Mouse (Mus musculus): Measurements from ENCODE around the gene Ccdc160. TPM values are rescaled to one million over a fixed set of nuclear protein-coding genes. Genes with fewer than 3 reads are reported as not detected.
A peak's percentile ranks its signal among the peaks of the same experiment; 100 is the strongest.

The Ccdc160 gene
- not detected in 2 replicates for polyA plus RNA-seq (2012; rRNA removed)

DNA sequence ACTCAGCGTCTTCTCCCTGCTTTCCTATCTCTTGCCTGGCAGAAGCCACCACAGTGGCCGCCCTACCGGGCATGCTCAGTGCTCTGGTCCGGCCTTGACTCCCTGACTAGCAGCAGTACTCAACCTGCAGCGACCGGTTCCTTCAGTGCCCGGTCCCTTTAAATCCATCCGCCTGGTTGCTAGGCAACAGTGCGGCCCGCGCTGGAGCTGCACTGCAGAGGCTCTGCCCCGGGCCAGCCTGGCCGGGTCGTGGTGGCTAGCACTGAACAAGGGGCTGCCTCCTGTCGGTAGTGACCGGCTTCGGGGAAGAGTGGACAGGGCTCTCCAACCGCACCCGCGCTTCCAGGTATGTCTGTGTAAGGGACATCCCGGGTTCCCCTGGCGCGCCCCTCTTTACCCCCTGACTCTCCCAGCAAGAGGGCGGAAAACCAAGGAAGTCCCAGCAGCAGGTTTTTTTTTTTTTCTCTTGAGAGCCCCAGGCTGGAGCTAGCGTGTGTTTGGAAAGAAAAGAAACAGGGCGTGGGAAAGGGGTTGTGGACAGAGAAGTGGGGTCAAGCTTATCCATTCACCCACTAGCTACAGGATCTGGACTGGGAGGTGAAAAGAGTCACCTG lies at the start of gene Ccdc160:
Gene Ccdc160, plus strand, starts transcription at position 221 of the 614 bp plus-strand sequence.
- no peak for DNase-seq (ENCODE audit: low read depth in 1 of 2, low spot score in 2 of 2)
- Histone ChIP-seq H3K36me3 (ENCODE audit: control insufficient read depth, insufficient read depth, low read length) (no peaks in the 10 kb centered on the region), H3K4me3 (ENCODE audit: extremely low read depth, insufficient read depth, insufficient read length) (no peak within 1 kb of the TSS; the same call in 1 of the 2 replicates), H3K27me3 (ENCODE audit: control insufficient read depth, insufficient read depth, low read length) (0 out of 2 replicates have a peak, but pooled peaks cover 1% of the 10 kb centered on the region), H3K4me1 (ENCODE audit: control insufficient read depth, insufficient read depth, insufficient read length) (no peaks in the 10 kb centered on the region), H3K27ac (ENCODE audit: insufficient read depth, low read length) (no peak within 1 kb of the TSS)
- 37% methylated on average over 26 of the region's 26 CpGs for WGBS
- TF ChIP-seq POLR2A (IDR thresholded peaks at IDR 0.05; ENCODE audit: low read depth, low read length) (no peak), CTCF (IDR thresholded peaks at IDR 0.05; ENCODE audit: extremely low read depth, insufficient read depth, insufficient read length, insufficient replicate concordance) (no peak)

DNA sequence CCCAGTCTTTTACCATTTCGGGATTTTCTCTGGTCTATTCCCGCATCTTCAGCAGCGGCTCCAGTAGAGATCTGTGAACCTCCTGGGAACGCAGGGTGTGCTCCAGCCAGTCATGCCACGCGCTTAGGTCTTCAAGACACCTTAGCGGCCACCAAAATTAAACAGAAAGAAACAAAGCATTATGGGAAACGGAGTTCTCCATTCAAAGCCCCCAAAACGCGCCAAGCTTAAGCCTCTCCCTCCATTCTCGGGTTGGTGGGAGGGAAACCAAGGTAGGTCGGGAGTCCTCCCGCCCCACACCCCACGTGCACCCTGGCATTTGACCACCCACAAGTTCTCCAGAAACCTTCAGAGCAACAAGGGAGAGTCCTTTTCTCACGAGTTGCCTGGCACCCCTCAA lies 47.2 kb upstream of the Ccdc160 start:
- TF ChIP-seq CTCF (IDR thresholded peaks at IDR 0.05; ENCODE audit: extremely low read depth, insufficient read depth, insufficient read length, insufficient replicate concordance) (no peak), POLR2A (IDR thresholded peaks at IDR 0.05; ENCODE audit: low read depth, low read length) (no peak)
- Histone ChIP-seq H3K4me3 (ENCODE audit: extremely low read depth, insufficient read depth, insufficient read length) (peak overlapping the region; percentile 71), H3K27me3 (ENCODE audit: control insufficient read depth, insufficient read depth, low read length) (no peaks in the 10 kb centered on the region), H3K27ac (ENCODE audit: insufficient read depth, low read length) (no peak overlapping the region), H3K4me1 (ENCODE audit: control insufficient read depth, insufficient read depth, insufficient read length) (no peaks in the 10 kb centered on the region), H3K36me3 (ENCODE audit: control insufficient read depth, insufficient read depth, low read length) (no peaks in the 10 kb centered on the region)
- 23% methylated on average over 15 of the region's 15 CpGs for WGBS
- peak in 1 of 2 experiments; percentile 4 for DNase-seq (ENCODE audit: low read depth in 1 of 2, low spot score in 2 of 2)

DNA sequence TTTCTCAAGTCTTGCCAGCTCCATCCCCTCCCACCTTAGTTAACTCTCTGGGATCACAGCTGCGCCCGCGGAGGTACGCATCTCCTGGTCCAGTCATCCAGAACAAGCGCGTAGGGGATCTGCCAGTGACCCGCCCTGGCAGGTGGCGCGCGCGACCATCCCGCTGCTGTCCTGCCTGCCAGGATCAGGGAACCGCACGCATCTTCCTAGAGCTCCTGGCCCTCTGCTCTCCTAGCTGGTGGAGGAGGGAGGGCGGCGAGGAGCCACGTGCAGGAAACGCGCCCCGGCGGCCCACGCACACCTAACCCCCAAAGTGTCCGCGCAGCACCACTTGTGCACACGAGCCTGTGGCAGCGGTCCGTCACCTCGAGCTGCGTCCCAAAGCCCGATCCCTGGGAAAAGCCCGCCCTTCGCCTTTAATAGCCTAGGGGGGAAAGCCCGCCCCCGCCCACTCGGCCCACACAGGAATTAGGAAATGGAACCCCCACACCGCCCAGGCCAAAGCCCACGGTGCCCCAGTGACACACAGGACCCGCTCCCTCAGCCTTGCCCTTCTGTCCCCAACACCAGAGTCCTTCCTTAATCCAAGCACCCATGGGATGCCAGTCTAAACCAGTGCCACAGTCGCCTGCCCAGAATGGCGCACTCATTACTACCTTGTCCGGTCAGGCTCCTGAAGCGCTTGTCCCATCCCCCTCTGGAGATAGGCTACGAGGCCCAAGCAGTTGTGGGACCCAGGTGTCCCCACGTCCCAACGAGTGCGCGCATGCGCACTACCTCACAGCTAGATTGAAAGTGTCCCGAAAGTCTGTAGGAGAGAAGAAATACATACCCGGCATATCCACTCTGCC lies 46.6 kb upstream of the Ccdc160 start:
- Histone ChIP-seq H3K27ac (ENCODE audit: insufficient read depth, low read length) (peak overlapping the region; percentile 21), H3K4me1 (ENCODE audit: control insufficient read depth, insufficient read depth, insufficient read length) (no peaks in the 10 kb centered on the region), H3K27me3 (ENCODE audit: control insufficient read depth, insufficient read depth, low read length) (no peaks in the 10 kb centered on the region), H3K4me3 (ENCODE audit: extremely low read depth, insufficient read depth, insufficient read length) (peak overlapping the region; percentile 71), H3K36me3 (ENCODE audit: control insufficient read depth, insufficient read depth, low read length) (no peaks in the 10 kb centered on the region)
- WGBS = 32% methylated on average over 49 of the region's 50 CpGs
- TF ChIP-seq CTCF (IDR thresholded peaks at IDR 0.05; ENCODE audit: extremely low read depth, insufficient read depth, insufficient read length, insufficient replicate concordance) (no peak), POLR2A (IDR thresholded peaks at IDR 0.05; ENCODE audit: low read depth, low read length) (no peak)
- DNase-seq (ENCODE audit: low read depth in 1 of 2, low spot score in 2 of 2) = peak in 1 of 2 experiments; percentile 31

DNA sequence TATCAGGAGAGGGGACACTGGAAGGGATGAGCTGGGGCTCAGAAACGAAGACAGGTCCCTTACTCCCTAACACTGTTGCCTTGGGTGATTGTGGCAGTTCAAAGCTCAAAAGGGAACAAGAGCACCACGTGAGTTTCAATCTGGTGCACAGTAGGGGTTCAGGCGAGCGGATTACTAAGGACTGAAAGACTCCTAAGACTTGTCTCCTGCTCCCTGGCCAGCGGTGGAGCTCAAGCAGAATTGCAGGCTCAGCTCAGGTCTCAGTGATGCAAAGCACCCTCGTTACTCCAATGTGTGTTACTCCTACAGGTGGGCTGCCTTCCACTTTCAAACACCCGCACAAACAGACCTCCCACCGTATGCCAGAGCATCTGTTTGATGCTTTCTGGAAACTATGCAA lies 45.5 kb upstream of the Ccdc160 start:
- Histone ChIP-seq H3K36me3 (ENCODE audit: control insufficient read depth, insufficient read depth, low read length) (no peaks in the 10 kb centered on the region), H3K27me3 (ENCODE audit: control insufficient read depth, insufficient read depth, low read length) (no peaks in the 10 kb centered on the region), H3K4me3 (ENCODE audit: extremely low read depth, insufficient read depth, insufficient read length) (peak overlapping the region; percentile 33; the same call in 1 of the 2 replicates), H3K4me1 (ENCODE audit: control insufficient read depth, insufficient read depth, insufficient read length) (no peaks in the 10 kb centered on the region), H3K27ac (ENCODE audit: insufficient read depth, low read length) (no peak overlapping the region)
- DNase-seq (ENCODE audit: low read depth in 1 of 2, low spot score in 2 of 2) = no peak
- 12% methylated on average over 8 of the region's 8 CpGs for WGBS
- TF ChIP-seq CTCF (IDR thresholded peaks at IDR 0.05; ENCODE audit: extremely low read depth, insufficient read depth, insufficient read length, insufficient replicate concordance) (no peak), POLR2A (IDR thresholded peaks at IDR 0.05; ENCODE audit: low read depth, low read length) (no peak)

DNA sequence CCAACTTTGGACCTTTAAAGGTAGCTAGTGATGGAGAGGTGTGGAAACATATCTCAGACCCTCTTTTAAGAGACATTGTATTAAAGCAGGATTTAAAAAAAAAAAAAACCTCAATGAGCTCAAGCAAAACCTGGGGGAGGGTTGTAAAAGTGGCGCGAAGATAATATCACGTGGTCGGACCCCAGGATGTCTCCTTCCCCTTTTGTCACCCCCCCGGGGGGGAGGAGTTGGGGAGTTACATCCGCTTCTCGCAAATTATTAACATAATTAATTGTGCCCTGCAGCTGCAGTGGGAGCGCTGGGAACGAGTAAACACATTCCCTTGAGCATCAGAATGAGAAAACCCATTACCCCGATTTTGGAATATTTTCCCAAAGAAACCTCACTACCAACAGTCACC lies 45.1 kb upstream of the Ccdc160 start:
- DNase-seq (ENCODE audit: low read depth in 1 of 2, low spot score in 2 of 2) = peak in 1 of 2 experiments; percentile 33
- 17% methylated on average over 10 of the region's 10 CpGs for WGBS
- H3K4me3 ChIP-seq (ENCODE audit: extremely low read depth, insufficient read depth, insufficient read length) = no peak overlapping the region; the same call in 1 of the 2 replicates
- no peaks in the 10 kb centered on the region for H3K27me3 ChIP-seq (ENCODE audit: control insufficient read depth, insufficient read depth, low read length)
- H3K36me3 ChIP-seq (ENCODE audit: control insufficient read depth, insufficient read depth, low read length) = no peaks in the 10 kb centered on the region
- no peak overlapping the region for H3K27ac ChIP-seq (ENCODE audit: insufficient read depth, low read length)
- TF ChIP-seq POLR2A (IDR thresholded peaks at IDR 0.05; ENCODE audit: low read depth, low read length) = no peak
- no peak for TF ChIP-seq CTCF (IDR thresholded peaks at IDR 0.05; ENCODE audit: extremely low read depth, insufficient read depth, insufficient read length, insufficient replicate concordance)
- H3K4me1 ChIP-seq (ENCODE audit: control insufficient read depth, insufficient read depth, insufficient read length) = no peaks in the 10 kb centered on the region

DNA sequence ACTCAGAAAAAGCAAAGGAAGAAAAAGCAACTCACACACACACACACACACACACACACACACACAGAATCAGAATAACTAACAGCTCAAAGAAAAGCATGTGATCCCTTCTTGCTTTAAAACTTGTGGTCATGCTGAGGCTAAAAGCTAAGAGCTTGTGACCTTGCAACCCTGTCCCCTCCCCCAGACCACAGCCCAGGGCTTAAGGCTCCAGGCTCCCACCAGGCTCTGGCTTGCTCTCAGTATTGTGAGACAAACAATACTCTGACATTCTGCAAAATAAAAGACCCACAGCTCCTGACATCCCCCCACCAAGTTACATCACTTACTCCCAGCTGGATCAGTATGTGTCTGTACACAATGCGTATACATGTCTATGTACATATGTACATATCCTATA lies 44.2 kb upstream of the Ccdc160 start:
- no peaks in the 10 kb centered on the region for H3K36me3 ChIP-seq (ENCODE audit: control insufficient read depth, insufficient read depth, low read length)
- H3K4me1 ChIP-seq (ENCODE audit: control insufficient read depth, insufficient read depth, insufficient read length) = no peaks in the 10 kb centered on the region
- DNase-seq (ENCODE audit: low read depth in 1 of 2, low spot score in 2 of 2) = no peak
- no peak overlapping the region for H3K4me3 ChIP-seq (ENCODE audit: extremely low read depth, insufficient read depth, insufficient read length)
- no peak for TF ChIP-seq POLR2A (IDR thresholded peaks at IDR 0.05; ENCODE audit: low read depth, low read length)
- TF ChIP-seq CTCF (IDR thresholded peaks at IDR 0.05; ENCODE audit: extremely low read depth, insufficient read depth, insufficient read length, insufficient replicate concordance) = no peak
- H3K27me3 ChIP-seq (ENCODE audit: control insufficient read depth, insufficient read depth, low read length) = no peaks in the 10 kb centered on the region
- H3K27ac ChIP-seq (ENCODE audit: insufficient read depth, low read length) = no peak overlapping the region
- 77% methylated on average over 1 of the region's 1 CpGs for WGBS
